Mouse (Mus musculus) forebrain, embryonic 10.5 days (tissue): ENCODE measurements around the gene Asrgl1. TPM values are rescaled to one million over a fixed set of nuclear protein-coding genes. Genes with fewer than 3 reads are reported as not detected.

Source experiments
- DNase-seq: peaks from one replicate; pipeline ENCODE4 v3.0.0-alpha.2; 2017; ENCODE audit warnings: low spot score; ENCODE audit errors: extremely low spot score
- H3K27ac ChIP-seq: fragments of 300-500 bp; sonication (generic); 2 replicates; pipeline ENCODE4 v1.5.1; 2016; ENCODE audit warnings: mild to moderate bottlenecking
- H3K27me3 ChIP-seq: fragments of 300-500 bp; sonication (generic); 2 replicates; pipeline ENCODE4 v1.6.1; 2016; ENCODE audit warnings: mild to moderate bottlenecking; ENCODE audit not compliant: poor library complexity, severe bottlenecking
- H3K36me3 ChIP-seq: fragments of 300-500 bp; sonication (generic); replicated peaks from 2 replicates; pipeline ENCODE4 v1.6.1; 2016; ENCODE audit warnings: mild to moderate bottlenecking, moderate library complexity
- H3K4me1 ChIP-seq: fragments of 300-500 bp; sonication (generic); 2 replicates; pipeline ENCODE4 v1.6.1; 2016
- H3K4me3 ChIP-seq: fragments of 300-500 bp; sonication (generic); 2 replicates; pipeline ENCODE4 v1.5.1; 2016; ENCODE audit warnings: mild to moderate bottlenecking, moderate library complexity
- H3K9me3 ChIP-seq: fragments of 300-500 bp; sonication (generic); 2 replicates; pipeline ENCODE4 v1.6.1; 2016; ENCODE audit warnings: mild to moderate bottlenecking, moderate library complexity
- WGBS: fragments of 180-500 bp; shearing (Covaris S2); methylation state at CpG from one replicate; pipeline ENCODE4 v1.1.7; 2016; 5-methylcytosine and 5-hydroxymethylcytosine counted together
- polyA plus RNA-seq: library from polyadenylated mRNA; unstranded; fragments of >200 nt; fragmentation: Nextera tagmentation; extraction: Ambion mirVana; gene quantifications from 2 replicates; pipeline ENCODE4 v1.2.1, GENCODE M21; 2016

The Asrgl1 gene
- polyA plus RNA-seq, 1 experiment from 2014 or later, result 17.8 TPM

DNA sequence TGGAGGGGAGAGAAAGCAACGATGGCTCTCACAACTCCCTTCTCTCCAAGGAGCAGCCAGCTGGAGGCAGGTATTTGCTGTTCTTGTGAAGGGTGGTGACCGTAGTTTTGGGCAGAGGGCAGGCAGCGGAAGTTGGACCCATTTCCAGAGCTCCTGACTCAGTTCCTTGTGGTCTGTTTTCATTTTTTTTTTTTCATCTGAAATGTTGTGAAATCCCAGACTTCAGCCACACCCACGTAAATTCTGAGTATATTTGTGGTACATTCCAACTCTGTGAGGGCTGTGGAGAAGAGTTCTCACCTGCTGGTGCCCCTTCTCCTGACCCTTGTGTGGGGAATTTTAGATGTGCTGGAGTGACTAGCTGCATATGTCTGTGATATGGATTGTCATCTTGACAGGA is 75.3 kb downstream of the Asrgl1 start:
- no peak overlapping the region for H3K27ac ChIP-seq
- no peaks in the 10 kb centered on the region for H3K27me3 ChIP-seq
- H3K4me3 ChIP-seq, result no peak overlapping the region
- H3K9me3 ChIP-seq, result no peaks in the 10 kb centered on the region
- no peak for DNase-seq
- H3K36me3 ChIP-seq, result no peaks in the 10 kb centered on the region
- H3K4me1 ChIP-seq, result no peaks in the 10 kb centered on the region
- 76% methylated on average over 4 of the region's 4 CpGs for WGBS

Other genes starting within 250 kb of the Asrgl1 start
- gene 1810009A15Rik, start 246.8 kb downstream of the Asrgl1 start, polyA plus RNA-seq, result 178 and 183 TPM in 2 replicates
- 0.20 and 0.37 TPM in 2 replicates for gene Gm49416, start 246.7 kb downstream of the Asrgl1 start, polyA plus RNA-seq
- 59.9 and 61.4 TPM in 2 replicates for gene Ints5, start 242.6 kb downstream of the Asrgl1 start, polyA plus RNA-seq
- gene Ganab, start 237.6 kb downstream of the Asrgl1 start, polyA plus RNA-seq, result 118 and 121 TPM in 2 replicates
- gene B3gat3, start 215.3 kb downstream of the Asrgl1 start, polyA plus RNA-seq, result 49.6 and 52.2 TPM in 2 replicates
- gene Rom1, start 206.3 kb downstream of the Asrgl1 start, polyA plus RNA-seq, result 3.7 and 3.9 TPM in 2 replicates
- gene Eml3, start 206.1 kb downstream of the Asrgl1 start, polyA plus RNA-seq, result 24.0 and 25.7 TPM in 2 replicates
- 202 and 206 TPM in 2 replicates for gene Mta2, start 193.8 kb downstream of the Asrgl1 start, polyA plus RNA-seq
- gene Tut1, start 181.8 kb downstream of the Asrgl1 start, polyA plus RNA-seq, result 40.2 and 49.1 TPM in 2 replicates
- gene Eef1g, start 168.6 kb downstream of the Asrgl1 start, polyA plus RNA-seq, result 559 and 563 TPM in 2 replicates
- 6.5 and 7.1 TPM in 2 replicates for gene Ahnak, start 146.4 kb downstream of the Asrgl1 start, polyA plus RNA-seq
- not detected in 2 replicates for gene Scgb1a1, start 47.7 kb downstream of the Asrgl1 start, polyA plus RNA-seq